Mouse (Mus musculus) cortical plate, adult 2 months (tissue): ENCODE results near the gene Hipk4.

Source experiments
- CTCF ChIP-seq: fragments of 200-500 bp; IDR thresholded peaks from 2 replicates; pipeline ENCODE4 v1.5.1; 2011; ENCODE audit warnings: mild to moderate bottlenecking, control low read depth, low read length; ENCODE audit not compliant: insufficient read depth; ENCODE audit errors: extremely low read depth
- POLR2A ChIP-seq: fragments of 200-500 bp; IDR thresholded peaks from 2 replicates; pipeline ENCODE4 v1.6.1; 2011; ENCODE audit warnings: mild to moderate bottlenecking, low read length, control low read depth; ENCODE audit not compliant: insufficient read depth; ENCODE audit errors: extremely low read depth

GRCm38 (mm10) chr7:27529070-27529469 is 6.0 kb downstream of the Hipk4 start:
- TF ChIP-seq CTCF (no peak), POLR2A (no peak; the same call in 1 of the 2 replicates)
